Mouse (Mus musculus) right cerebral cortex, postnatal 36 days (tissue): ENCODE measurements around the gene Mecom.
A peak's percentile ranks its signal among the peaks of the same experiment; 100 is the strongest.
"Not testable (repeated sequence)": the region's sequence is repeated elsewhere in the genome, so short reads cannot be mapped to it uniquely, and the experiment has no call there.

Source experiments
- DNase-seq, 2 experiments: peaks; one replicate each; pipeline ENCODE4 v3.0.0; 2022; ENCODE audit warnings: low spot score in 2 of 2, mixed read lengths in 1 of 2

Gene Mecom

DNA sequence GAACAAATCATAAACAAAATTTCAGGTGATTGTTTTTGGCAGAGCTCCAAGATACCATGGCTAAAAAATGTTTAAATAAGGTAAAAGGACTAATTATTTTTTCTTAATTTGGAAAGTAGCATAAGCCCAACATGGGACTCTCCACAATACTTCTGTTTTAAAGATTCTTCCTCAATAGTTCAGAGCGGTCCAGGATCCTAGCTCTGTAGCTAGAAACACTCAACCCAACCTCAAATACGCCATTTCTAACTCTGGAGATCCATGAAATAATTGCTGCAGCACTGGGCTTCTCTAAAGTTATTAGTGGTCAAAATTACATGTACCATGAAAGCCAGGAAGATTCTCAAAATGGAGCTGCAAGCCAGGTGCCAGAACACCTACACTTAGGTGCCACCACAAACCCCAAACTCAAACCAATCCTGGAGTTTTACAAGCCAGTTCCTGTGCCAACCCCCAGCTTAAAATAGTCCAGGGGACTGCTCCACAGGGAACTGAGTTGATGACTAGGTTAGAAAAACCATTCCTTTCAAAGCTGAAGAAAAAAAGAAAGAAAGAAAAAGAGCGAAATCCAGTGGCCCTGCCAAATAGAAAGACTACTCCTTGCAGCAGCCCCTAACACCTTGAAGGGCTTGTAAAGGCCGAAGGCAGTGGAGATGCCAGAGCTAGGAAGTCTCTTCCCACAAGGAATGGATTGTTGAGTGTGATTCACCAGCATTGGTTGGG is 102.4 kb downstream of the Mecom start:
- DNase-seq: no peak

DNA sequence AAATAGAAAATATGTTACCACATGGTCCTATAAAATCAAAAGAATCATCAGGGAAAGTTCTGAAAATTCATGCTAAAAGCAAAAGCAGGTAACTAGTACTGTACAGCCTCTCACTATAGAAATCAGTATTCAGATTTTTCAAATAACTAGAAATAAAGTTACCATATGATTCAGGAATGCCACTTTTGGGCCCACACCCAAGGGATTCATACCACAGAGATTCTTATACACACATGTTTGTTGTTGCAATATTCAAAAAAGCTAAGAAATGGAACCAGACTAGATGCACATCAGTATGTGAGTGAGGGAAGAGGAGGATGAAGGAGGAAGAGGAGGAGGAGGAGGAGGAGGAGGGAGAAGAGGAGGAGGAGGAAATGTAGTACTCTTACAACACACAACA is 106.2 kb downstream of the Mecom start:
- DNase-seq: no peak

DNA sequence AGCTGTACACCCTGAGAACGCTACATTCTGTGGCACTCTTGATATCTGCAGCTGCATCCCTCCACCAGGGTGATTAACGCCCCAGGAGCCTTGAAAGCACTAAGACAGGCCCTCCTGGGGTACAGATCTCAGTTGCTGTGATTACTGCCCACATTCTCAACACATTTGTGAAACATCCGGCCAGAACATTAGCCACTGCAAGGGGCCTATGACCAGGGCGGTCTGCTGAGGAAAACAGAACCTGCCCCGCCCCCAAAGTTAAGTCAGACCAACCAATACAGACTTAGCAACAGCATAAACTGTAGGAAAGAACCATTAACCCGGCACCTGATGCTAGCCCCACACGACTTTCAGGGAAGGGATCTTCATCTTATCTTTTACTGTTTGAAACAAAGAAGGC is 109.8 kb downstream of the Mecom start:
- DNase-seq: no peak

GRCm38 (mm10) chr3:30436561-30436960 is 111.2 kb downstream of the Mecom start:
- DNase-seq: no peak

- no peak for DNase-seq
Observed at GRCm38 (mm10) chr3:30436131-30436530, 111.7 kb downstream of the Mecom start.

DNA sequence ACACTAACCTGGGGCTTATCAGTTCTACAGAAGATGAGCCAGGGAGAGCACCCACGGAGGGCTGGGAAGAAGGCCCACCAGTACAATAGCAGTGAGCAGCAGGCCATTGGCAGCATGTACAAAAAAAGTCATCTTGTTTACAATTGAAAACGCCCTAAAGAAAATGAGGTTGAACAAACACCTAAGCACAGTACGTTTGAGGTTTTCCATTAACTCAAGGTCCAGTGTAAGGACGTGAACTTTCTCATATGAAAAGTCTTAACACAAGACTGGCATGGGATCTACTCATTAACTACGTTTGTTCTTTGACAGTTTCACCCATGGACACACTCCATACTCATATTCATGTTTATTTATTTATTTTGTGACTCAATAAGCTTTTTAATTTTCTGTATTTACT is 118.9 kb downstream of the Mecom start:
- DNase-seq: no peak

DNA sequence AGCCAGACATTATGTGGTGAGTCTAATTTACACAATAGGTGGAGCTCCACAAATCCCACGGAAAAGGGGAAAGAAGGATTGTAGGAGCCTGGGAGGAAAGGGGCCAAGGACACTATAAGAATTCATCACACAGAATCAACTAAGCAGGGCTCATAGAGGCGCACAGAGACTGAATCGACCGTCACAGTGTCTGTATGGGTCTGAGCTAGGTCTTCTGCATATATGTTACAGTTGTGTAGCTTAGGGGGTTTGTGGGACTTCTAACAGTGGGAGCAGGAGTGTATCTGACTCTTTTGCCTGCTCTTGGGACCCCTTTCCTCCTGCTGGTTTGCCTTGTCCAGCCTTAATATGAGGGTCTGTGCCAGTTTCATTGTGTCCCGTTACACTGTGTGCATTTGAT is 123.8 kb downstream of the Mecom start:
- DNase-seq: no peak

GRCm38 (mm10) chr3:30421948-30422347 is 125.9 kb downstream of the Mecom start:
- not testable (repeated sequence) for DNase-seq

DNA sequence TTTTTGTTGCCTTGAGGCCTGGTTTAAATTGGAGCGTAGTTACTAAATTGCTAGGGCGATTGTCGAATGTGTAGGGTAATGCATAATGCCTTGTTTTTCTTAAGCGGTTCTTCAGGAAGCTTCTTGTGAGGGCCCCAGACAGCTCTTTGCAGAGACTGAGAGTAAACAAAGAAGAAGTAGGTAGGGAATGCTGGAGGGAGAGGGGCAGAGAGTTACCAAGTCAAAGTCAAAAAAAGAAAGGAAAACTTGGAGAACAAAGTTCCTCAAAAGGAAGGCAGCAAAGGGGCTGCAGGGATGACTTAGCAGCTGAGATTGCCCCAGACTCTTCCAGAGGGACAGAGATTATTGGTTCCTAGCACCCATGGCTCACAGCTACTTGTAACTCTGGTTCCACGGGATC is 126.9 kb downstream of the Mecom start:
- no peak for DNase-seq

- no peak for DNase-seq
Observed at GRCm38 (mm10) chr3:30414173-30414572, 133.6 kb downstream of the Mecom start.

DNA sequence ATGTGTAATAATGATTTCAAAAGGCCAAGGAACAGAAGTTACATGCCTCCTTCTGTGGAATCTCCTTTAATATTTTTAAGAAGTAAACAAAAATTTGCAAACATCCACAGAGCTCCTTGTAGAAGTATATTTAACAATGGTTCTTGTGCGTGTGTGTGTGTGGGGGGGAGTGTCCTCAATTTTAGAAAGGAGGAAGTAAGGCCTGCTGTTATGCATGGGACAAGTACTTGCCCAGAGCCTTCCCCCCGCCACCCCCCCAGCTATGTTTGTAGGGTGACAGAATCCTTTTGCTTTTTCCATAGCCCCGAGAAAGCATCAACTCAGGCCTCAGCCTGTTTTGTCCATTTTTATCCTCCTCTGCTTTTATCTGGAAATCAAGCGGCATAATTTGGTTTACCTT is 137.0 kb downstream of the Mecom start:
- DNase-seq: no peak

GRCm38 (mm10) chr3:30404821-30405220 is 143.0 kb downstream of the Mecom start:
- DNase-seq: no peak

DNA sequence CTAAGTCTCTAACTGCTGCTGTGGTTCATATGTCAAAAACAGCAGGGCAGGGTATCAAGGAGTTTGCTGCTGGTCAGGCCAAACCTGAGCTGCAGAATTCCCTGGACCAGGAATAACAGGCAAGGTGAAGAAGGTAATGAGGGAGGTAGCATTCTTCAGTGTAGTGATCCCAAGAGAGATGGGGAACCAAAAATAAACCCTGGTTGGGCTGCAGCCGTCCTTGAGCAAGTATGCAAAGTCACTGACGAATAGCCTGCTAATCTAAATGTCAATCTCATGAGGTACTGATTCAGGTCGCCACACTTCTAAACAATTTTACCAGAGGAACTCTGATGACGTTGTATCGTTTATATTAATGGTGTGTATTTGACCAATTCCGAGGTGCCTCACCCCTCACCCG is 148.9 kb downstream of the Mecom start:
- DNase-seq: no peak

- DNase-seq: no peak
Observed at GRCm38 (mm10) chr3:30394911-30395310, 152.9 kb downstream of the Mecom start.

- DNase-seq: no peak
Observed at GRCm38 (mm10) chr3:30392662-30393061, 155.1 kb downstream of the Mecom start.

GRCm38 (mm10) chr3:30392218-30392617 is 155.6 kb downstream of the Mecom start:
- DNase-seq: no peak

GRCm38 (mm10) chr3:30390346-30390745 is 157.5 kb downstream of the Mecom start:
- no peak for DNase-seq

GRCm38 (mm10) chr3:30380273-30380672 is 167.5 kb downstream of the Mecom start:
- DNase-seq: peak in 1 of 2 experiments; percentile 6

DNA sequence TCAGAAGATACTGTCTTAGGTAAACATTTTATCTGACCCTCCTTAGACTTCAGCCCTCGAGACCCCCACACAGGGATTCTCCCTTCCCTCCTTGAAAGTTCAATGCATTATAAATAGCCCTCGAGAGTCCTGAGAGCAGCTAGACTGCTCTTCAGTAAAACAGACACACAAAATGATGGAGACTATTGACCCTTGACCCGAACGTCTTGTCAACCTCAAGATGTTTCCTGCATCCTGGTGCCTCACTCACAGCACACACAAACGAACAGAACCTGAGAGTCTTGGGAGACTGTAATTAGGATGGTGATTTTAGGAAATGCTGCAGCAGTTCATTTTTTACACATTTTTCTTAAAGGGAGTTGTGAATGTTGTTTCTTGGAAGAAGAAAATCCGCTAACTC is 168.5 kb downstream of the Mecom start:
- DNase-seq: no peak

- DNase-seq: no peak
Observed at GRCm38 (mm10) chr3:30371472-30371871, 176.3 kb downstream of the Mecom start.

DNA sequence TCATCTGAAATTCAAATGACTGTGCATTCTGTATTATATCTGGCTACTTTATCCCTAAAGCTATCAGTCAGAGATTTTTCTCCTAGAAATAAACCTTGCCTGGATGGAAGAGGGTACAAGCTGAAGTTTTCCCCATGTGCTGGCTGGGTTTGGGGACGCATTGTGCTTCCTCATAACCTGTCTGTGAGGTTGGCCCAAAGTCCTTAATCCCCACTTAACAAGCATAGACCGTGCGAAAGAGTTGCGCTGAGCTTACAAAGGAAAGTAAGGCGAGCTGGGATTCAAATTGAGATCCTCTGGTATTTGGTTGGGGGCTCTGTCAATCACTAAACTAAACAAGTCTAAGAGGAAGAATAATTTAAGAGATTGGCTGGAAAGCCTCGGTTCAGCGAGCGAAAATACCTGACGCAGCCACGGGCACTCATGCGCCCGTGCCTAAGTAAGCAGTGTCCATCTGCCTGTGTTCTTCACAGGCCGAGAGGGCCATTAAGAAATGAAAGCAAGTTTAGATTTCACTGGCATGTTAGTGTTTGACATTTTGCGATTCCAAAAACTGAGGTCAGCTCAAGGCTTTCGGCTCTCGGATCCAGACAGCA is 176.8 kb downstream of the Mecom start:
- DNase-seq: no peak

DNA sequence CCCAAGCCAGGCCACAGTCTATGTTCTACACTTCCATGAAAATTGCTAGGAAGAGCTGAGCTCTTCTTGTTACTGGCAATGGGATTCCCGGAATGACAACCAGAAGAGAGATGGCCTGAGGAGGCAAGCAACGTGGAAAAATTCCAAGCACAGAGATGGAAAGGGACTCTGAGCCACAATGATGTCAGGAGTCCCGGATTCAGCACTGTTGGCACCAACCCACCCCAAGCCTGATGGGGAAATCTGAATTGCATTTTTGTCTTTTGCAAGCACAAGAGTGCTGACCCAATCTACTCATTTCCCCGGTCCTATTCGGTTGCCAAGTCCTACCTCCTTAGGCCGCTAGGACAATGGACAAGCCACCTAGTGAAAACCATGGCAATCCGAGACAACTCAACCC is 181.2 kb downstream of the Mecom start:
- no peak for DNase-seq

- DNase-seq: no peak
Observed at GRCm38 (mm10) chr3:30361190-30361589, 186.6 kb downstream of the Mecom start.
